Mouse (Mus musculus): Measurements from ENCODE around the gene Adh4.

GRCm38 (mm10) chr3:138415121-138415690, at the start of gene Adh4:
- TF ChIP-seq POLR2A (IDR thresholded peaks at IDR 0.05; ENCODE audit: insufficient read length, low read depth) (no peak), E2F4 (IDR thresholded peaks at IDR 0.05; ENCODE audit: insufficient read depth) (no peak), MYOG (IDR thresholded peaks at IDR 0.05; ENCODE audit: control insufficient read depth in 1 of 3, insufficient read depth in 1 of 3, insufficient read length in 2 of 3, low read depth in 2 of 3) (no peak), MYOD1 (IDR thresholded peaks at IDR 0.05; ENCODE audit: control insufficient read depth in 1 of 3, insufficient read length in 2 of 3, low read depth in 2 of 3) (no peak), USF1 (IDR thresholded peaks at IDR 0.05; ENCODE audit: low read depth) (no peak), TCF12 (IDR thresholded peaks at IDR 0.05; ENCODE audit: insufficient read depth, poor library complexity, severe bottlenecking) (no peak), POLR2AphosphoS2 (IDR thresholded peaks at IDR 0.05; ENCODE audit: insufficient read length, low read depth) (no peak)
